Mouse (Mus musculus) thymus, postnatal 25 days (tissue): ENCODE data around the gene Col23a1.

ENCODE experiments used
- DNase-seq: peaks from one replicate; pipeline ENCODE4 v3.0.0; 2022

Gene Col23a1

GRCm38 (mm10) chr11:51442599-51442998 lies 152.9 kb downstream of the Col23a1 start:
- DNase-seq, result no peak

GRCm38 (mm10) chr11:51443818-51444217 lies 154.1 kb downstream of the Col23a1 start:
- no peak for DNase-seq

- DNase-seq, result no peak
Observed at GRCm38 (mm10) chr11:51444649-51445048, 154.9 kb downstream of the Col23a1 start.

GRCm38 (mm10) chr11:51446711-51447425 lies 157.1 kb downstream of the Col23a1 start:
- DNase-seq, result peak; percentile 4

GRCm38 (mm10) chr11:51448256-51448655 lies 158.5 kb downstream of the Col23a1 start:
- no peak for DNase-seq

- no peak for DNase-seq
Observed at GRCm38 (mm10) chr11:51448680-51449079, 159.0 kb downstream of the Col23a1 start.

- DNase-seq, result no peak
Observed at GRCm38 (mm10) chr11:51449881-51450280, 160.2 kb downstream of the Col23a1 start.

GRCm38 (mm10) chr11:51451281-51451680 lies 161.6 kb downstream of the Col23a1 start:
- no peak for DNase-seq

GRCm38 (mm10) chr11:51451925-51452324 lies 162.2 kb downstream of the Col23a1 start:
- no peak for DNase-seq

GRCm38 (mm10) chr11:51453742-51454141 lies 164.0 kb downstream of the Col23a1 start:
- no peak for DNase-seq

GRCm38 (mm10) chr11:51455501-51455900 lies 165.8 kb downstream of the Col23a1 start:
- no peak for DNase-seq

- no peak for DNase-seq
Observed at GRCm38 (mm10) chr11:51457624-51458023, 167.9 kb downstream of the Col23a1 start.

- no peak for DNase-seq
Observed at GRCm38 (mm10) chr11:51458649-51459048, 168.9 kb downstream of the Col23a1 start.

- DNase-seq, result no peak
Observed at GRCm38 (mm10) chr11:51459569-51460043, 169.9 kb downstream of the Col23a1 start.

- DNase-seq, result no peak
Observed at GRCm38 (mm10) chr11:51468737-51469136, 179.0 kb downstream of the Col23a1 start.

GRCm38 (mm10) chr11:51469341-51469831 lies 179.7 kb downstream of the Col23a1 start:
- DNase-seq, result no peak

GRCm38 (mm10) chr11:51470383-51471144 lies 180.8 kb downstream of the Col23a1 start:
- no peak for DNase-seq

- no peak for DNase-seq
Observed at GRCm38 (mm10) chr11:51473686-51474085, 184.0 kb downstream of the Col23a1 start.

- no peak for DNase-seq
Observed at GRCm38 (mm10) chr11:51476543-51476942, 186.8 kb downstream of the Col23a1 start.

- DNase-seq, result no peak
Observed at GRCm38 (mm10) chr11:51477571-51477970, 187.9 kb downstream of the Col23a1 start.

GRCm38 (mm10) chr11:51482251-51482650 lies 192.5 kb downstream of the Col23a1 start:
- no peak for DNase-seq

- no peak for DNase-seq
Observed at GRCm38 (mm10) chr11:51485051-51485521, 195.4 kb downstream of the Col23a1 start.

GRCm38 (mm10) chr11:51485775-51486464 lies 196.2 kb downstream of the Col23a1 start:
- no peak for DNase-seq
